Comparison of ENCODE assay signal across 8 mouse cellular contexts in the genomic region with DNA sequence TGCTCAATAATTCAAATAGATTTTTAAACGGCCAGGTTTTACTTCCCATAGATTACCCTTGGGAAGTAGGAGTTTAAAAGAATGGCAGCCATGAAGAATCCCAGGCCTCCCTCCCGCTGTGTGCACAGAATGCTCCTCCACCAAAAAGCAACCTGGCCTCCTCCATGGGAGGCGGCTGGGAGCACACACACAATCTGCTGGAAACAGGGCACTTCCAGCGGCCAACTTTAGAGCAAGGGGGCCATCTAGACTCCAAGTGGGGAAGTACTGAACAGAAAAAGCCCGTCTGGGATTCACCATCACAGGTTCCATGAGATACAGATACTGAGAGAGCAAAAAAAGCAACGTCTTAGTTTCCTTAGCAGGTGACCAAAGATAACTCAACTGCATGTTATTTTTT.
DNase-seq lines count a peak whose midpoint lies in the region; ATAC-seq and TF ChIP-seq lines count a peak whose summit lies in the region.

No protein-coding gene starts in this region.

- no peak overlapping the region for H3K4me3 ChIP-seq in heart, embryonic 16.5 days (ENCODE audit: low read length)
- H3K4me3 ChIP-seq in forebrain, embryonic 14.5 days (ENCODE audit: low read depth, low read length) = no peak overlapping the region

- 11% methylated on average over 6 of the region's 6 CpGs for WGBS in heart, embryonic 16.5 days
- 9% methylated on average over 6 of the region's 6 CpGs for WGBS in forebrain, embryonic 14.5 days

- peak; percentile 69; the same call in 1 of the 2 replicates for TF ChIP-seq CTCF in brain, embryonic 14.5 days (IDR thresholded peaks at IDR 0.05; ENCODE audit: borderline replicate concordance, extremely low read depth, insufficient read depth, insufficient read length)

- H3K36me3 ChIP-seq in heart, embryonic 16.5 days (ENCODE audit: control insufficient read depth, insufficient read depth) = no peaks in the 10 kb centered on the region
- no peaks in the 10 kb centered on the region for H3K36me3 ChIP-seq in forebrain, embryonic 14.5 days (ENCODE audit: control insufficient read depth, insufficient read depth, low read length)

- DNase-seq in heart, adult 8-10 months (ENCODE audit: low spot score) = no peak
- DNase-seq in brain, embryonic 14.5 days (ENCODE audit: low read depth) = peak; percentile 88
- peak; percentile 84 for DNase-seq in forebrain, embryonic 14.5 days (ENCODE audit: low spot score)
- peak; percentile 61 for DNase-seq in left cerebral cortex, adult 11 months (ENCODE audit: low spot score)
- DNase-seq in retina, embryonic 14.5 days (ENCODE audit: low spot score) = peak; percentile 74
- no peak for DNase-seq in thymus, postnatal 10 days (ENCODE audit: low spot score in 2 of 2)
- no peak for DNase-seq in testis, postnatal 14 days (ENCODE audit: low spot score)

- TF ChIP-seq POLR2A in brain, embryonic 14.5 days (IDR thresholded peaks at IDR 0.05; ENCODE audit: borderline replicate concordance, extremely low read depth, insufficient read depth, insufficient read length, poor library complexity, severe bottlenecking) = no peak

- H3K9ac ChIP-seq in heart, embryonic 16.5 days (ENCODE audit: low read length) = no peak overlapping the region
- no peak overlapping the region for H3K9ac ChIP-seq in forebrain, embryonic 14.5 days (ENCODE audit: low read length)

- no peak overlapping the region for H3K4me2 ChIP-seq in heart, embryonic 16.5 days (ENCODE audit: low read depth, low read length)
- no peak overlapping the region for H3K4me2 ChIP-seq in forebrain, embryonic 14.5 days (ENCODE audit: low read length)

- H3K27ac ChIP-seq in heart, embryonic 16.5 days (ENCODE audit: low read length) = no peak overlapping the region
- H3K27ac ChIP-seq in forebrain, embryonic 14.5 days (ENCODE audit: low read depth, low read length) = no peak overlapping the region

- H3K9me3 ChIP-seq in heart, embryonic 16.5 days (replicated peaks; ENCODE audit: control insufficient read depth, low read length) = no peaks in the 10 kb centered on the region
- H3K9me3 ChIP-seq in forebrain, embryonic 14.5 days (replicated peaks; ENCODE audit: control insufficient read depth, low read length) = no peaks in the 10 kb centered on the region

- ATAC-seq in heart, embryonic 16.5 days (replicated peaks; ENCODE audit: extremely low read depth, insufficient read depth, low FRiP score) = peak; percentile 45; the same call in 1 of the 2 replicates
- ATAC-seq in forebrain, embryonic 14.5 days = peak; percentile 88

- peaks cover 3% of the 10 kb centered on the region; the same call in 1 of the 2 replicates for H3K4me1 ChIP-seq in heart, embryonic 16.5 days (ENCODE audit: control insufficient read depth, insufficient read depth, low read length)
- no peaks in the 10 kb centered on the region for H3K4me1 ChIP-seq in forebrain, embryonic 14.5 days (ENCODE audit: control insufficient read depth, insufficient read depth, low read length)

- H3K27me3 ChIP-seq in heart, embryonic 16.5 days (ENCODE audit: control insufficient read depth, insufficient read depth, low read length) = no peaks in the 10 kb centered on the region
- no peaks in the 10 kb centered on the region for H3K27me3 ChIP-seq in forebrain, embryonic 14.5 days (replicated peaks; ENCODE audit: control insufficient read depth, insufficient read depth, low read length)

Comparison
In these comparisons a context has a peak if more than half of its experiments do, and no peak if none do; other contexts are left out.
1. DNase-seq: peak in brain, embryonic 14.5 days (single experiment), forebrain, embryonic 14.5 days (single experiment), left cerebral cortex, adult 11 months (single experiment) and retina, embryonic 14.5 days (single experiment); none in heart, adult 8-10 months (single experiment), thymus, postnatal 10 days (0 of 2) and testis, postnatal 14 days (single experiment).